Mouse (Mus musculus) heart, embryonic 16.5 days (tissue): ENCODE results near the gene Ubl3. TPM values are rescaled to one million over a fixed set of nuclear protein-coding genes. Genes with fewer than 3 reads are reported as not detected.

ENCODE experiments used
- ATAC-seq: fragments of 200-750 bp; cut with Nextera tagmentation; replicated peaks from 2 replicates; pipeline ENCODE4 v1.8.0; 2017; ENCODE audit warnings: moderate number of reproducible peaks; ENCODE audit not compliant: insufficient read depth, low FRiP score; ENCODE audit errors: extremely low read depth
- H3K27ac ChIP-seq: fragments of 300-500 bp; sonication (generic); 2 replicates; pipeline ENCODE4 v1.5.1; 2014; ENCODE audit warnings: mild to moderate bottlenecking, low read length, control low read depth, moderate library complexity
- H3K27me3 ChIP-seq: fragments of 300-500 bp; sonication (generic); 2 replicates; pipeline ENCODE4 v1.6.1; 2014; ENCODE audit warnings: low read length, mixed read lengths; ENCODE audit not compliant: control insufficient read depth, insufficient read depth
- H3K36me3 ChIP-seq: fragments of 300-500 bp; sonication (generic); 2 replicates; pipeline ENCODE4 v1.6.1; 2014; ENCODE audit not compliant: control insufficient read depth, insufficient read depth
- H3K4me1 ChIP-seq: fragments of 300-500 bp; sonication (generic); 2 replicates; pipeline ENCODE4 v1.6.1; 2014; ENCODE audit warnings: low read length, mixed read lengths; ENCODE audit not compliant: control insufficient read depth, insufficient read depth
- H3K4me2 ChIP-seq: fragments of 300-500 bp; sonication (generic); 2 replicates; pipeline ENCODE4 v1.6.1; 2014; ENCODE audit warnings: low read depth, mild to moderate bottlenecking, control low read depth, low read length
- H3K4me3 ChIP-seq: fragments of 300-500 bp; sonication (generic); 2 replicates; pipeline ENCODE4 v1.5.1; 2014; ENCODE audit warnings: mild to moderate bottlenecking, control low read depth, low read length
- H3K9ac ChIP-seq: fragments of 300-500 bp; sonication (generic); 2 replicates; pipeline ENCODE4 v1.6.1; 2014; ENCODE audit warnings: low read length, control low read depth
- H3K9me3 ChIP-seq: fragments of 300-500 bp; sonication (generic); replicated peaks from 2 replicates; pipeline ENCODE4 v1.6.1; 2016; ENCODE audit warnings: low read length; ENCODE audit not compliant: control insufficient read depth
- WGBS: fragments of 180-500 bp; shearing (Covaris S2); extraction: QIAGEN DNeasy Blood & Tissue Kit; methylation state at CpG from one replicate; pipeline ENCODE4 v1.1.7; 2014; 5-methylcytosine and 5-hydroxymethylcytosine counted together
- polyA plus RNA-seq: library from polyadenylated mRNA; unstranded; fragments of >200 nt; fragmentation: Nextera tagmentation; extraction: Ambion mirVana; gene quantifications from 2 replicates; pipeline ENCODE4 v1.2.1, GENCODE M21; 2015

The Ubl3 gene
- polyA plus RNA-seq, 1 experiment from 2014 or later: 70.9 TPM

GRCm38 (mm10) chr5:148526631-148527030 lies 26.0 kb downstream of the Ubl3 start:
- Histone ChIP-seq H3K9me3 (no peaks in the 10 kb centered on the region), H3K27me3 (no peaks in the 10 kb centered on the region), H3K4me3 (no peak overlapping the region), H3K4me1 (peaks cover 16% of the 10 kb centered on the region), H3K9ac (no peak overlapping the region), H3K36me3 (no peaks in the 10 kb centered on the region), H3K4me2 (no peak overlapping the region), H3K27ac (no peak overlapping the region)
- WGBS: 84% methylated on average over 8 of the region's 8 CpGs
- ATAC-seq: no peak

- no peak for ATAC-seq
These were observed 29.2 kb downstream of the Ubl3 start for GRCm38 (mm10) chr5:148523202-148523971.

GRCm38 (mm10) chr5:148522378-148522777 lies 30.2 kb downstream of the Ubl3 start:
- no peak overlapping the region for H3K9ac ChIP-seq
- no peaks in the 10 kb centered on the region for H3K36me3 ChIP-seq
- H3K4me1 ChIP-seq: peaks cover 18% of the 10 kb centered on the region
- no peaks in the 10 kb centered on the region for H3K27me3 ChIP-seq
- H3K4me2 ChIP-seq: no peak overlapping the region
- no peak overlapping the region for H3K4me3 ChIP-seq
- no peak overlapping the region for H3K27ac ChIP-seq
- ATAC-seq: no peak
- H3K9me3 ChIP-seq: no peaks in the 10 kb centered on the region
- WGBS: 87% methylated on average over 3 of the region's 3 CpGs

More at GRCm38 (mm10) chr5:148523202-148523971, 29.2 kb downstream of the Ubl3 start:
- 78% methylated on average over 5 of the region's 5 CpGs for WGBS
- Histone ChIP-seq H3K36me3 (no peaks in the 10 kb centered on the region), H3K27ac (no peak overlapping the region), H3K9me3 (no peaks in the 10 kb centered on the region), H3K27me3 (no peaks in the 10 kb centered on the region), H3K9ac (no peak overlapping the region), H3K4me3 (no peak overlapping the region), H3K4me1 (peaks cover 27% of the 10 kb centered on the region), H3K4me2 (no peak overlapping the region)

- peaks cover 14% of the 10 kb centered on the region for H3K4me1 ChIP-seq
- no peak overlapping the region for H3K4me2 ChIP-seq
- no peak overlapping the region for H3K9ac ChIP-seq
- no peaks in the 10 kb centered on the region for H3K9me3 ChIP-seq
- 52% methylated on average over 4 of the region's 4 CpGs for WGBS
- no peak overlapping the region for H3K27ac ChIP-seq
- no peak for ATAC-seq
- no peaks in the 10 kb centered on the region for H3K36me3 ChIP-seq
- no peaks in the 10 kb centered on the region for H3K27me3 ChIP-seq
- no peak overlapping the region for H3K4me3 ChIP-seq
These were observed 35.1 kb downstream of the Ubl3 start for GRCm38 (mm10) chr5:148517445-148517844.

- no peak overlapping the region for H3K4me2 ChIP-seq
- H3K27me3 ChIP-seq: no peaks in the 10 kb centered on the region
- no peaks in the 10 kb centered on the region for H3K9me3 ChIP-seq
- no peak for ATAC-seq
- 76% methylated on average over 5 of the region's 5 CpGs for WGBS
- no peak overlapping the region for H3K27ac ChIP-seq
- H3K4me1 ChIP-seq: peaks cover 6% of the 10 kb centered on the region; the same call in 1 of the 2 replicates
- H3K9ac ChIP-seq: no peak overlapping the region
- H3K4me3 ChIP-seq: no peak overlapping the region
- H3K36me3 ChIP-seq: peaks cover 16% of the 10 kb centered on the region
These were observed 40.4 kb downstream of the Ubl3 start for GRCm38 (mm10) chr5:148512042-148512640.

- Histone ChIP-seq H3K9ac (no peak overlapping the region), H3K4me2 (no peak overlapping the region), H3K27ac (no peak overlapping the region), H3K27me3 (no peaks in the 10 kb centered on the region), H3K9me3 (no peaks in the 10 kb centered on the region), H3K4me3 (no peak overlapping the region), H3K36me3 (peaks cover 34% of the 10 kb centered on the region), H3K4me1 (peaks cover 6% of the 10 kb centered on the region; the same call in 1 of the 2 replicates)
- ATAC-seq: no peak
- 76% methylated on average over 2 of the region's 2 CpGs for WGBS
These were observed 42.3 kb downstream of the Ubl3 start for GRCm38 (mm10) chr5:148510265-148510664.

- Histone ChIP-seq H3K4me3 (no peak overlapping the region), H3K27me3 (no peaks in the 10 kb centered on the region), H3K9me3 (no peaks in the 10 kb centered on the region), H3K27ac (no peak overlapping the region), H3K36me3 (peaks cover 35% of the 10 kb centered on the region), H3K4me1 (peaks cover 6% of the 10 kb centered on the region; the same call in 1 of the 2 replicates), H3K4me2 (no peak overlapping the region), H3K9ac (no peak overlapping the region)
- 70% methylated on average over 7 of the region's 7 CpGs for WGBS
- ATAC-seq: no peak
These were observed 42.9 kb downstream of the Ubl3 start for GRCm38 (mm10) chr5:148509731-148510130.

GRCm38 (mm10) chr5:148508901-148509604 lies 43.5 kb downstream of the Ubl3 start:
- Histone ChIP-seq H3K9ac (no peak overlapping the region), H3K4me2 (no peak overlapping the region), H3K4me3 (no peak overlapping the region), H3K36me3 (peaks cover 35% of the 10 kb centered on the region), H3K4me1 (peaks cover 6% of the 10 kb centered on the region; the same call in 1 of the 2 replicates), H3K27me3 (no peaks in the 10 kb centered on the region), H3K9me3 (no peaks in the 10 kb centered on the region), H3K27ac (no peak overlapping the region)
- ATAC-seq: no peak
- 80% methylated on average over 11 of the region's 11 CpGs for WGBS

- Histone ChIP-seq H3K4me3 (no peak overlapping the region), H3K9me3 (no peaks in the 10 kb centered on the region), H3K27ac (no peak overlapping the region), H3K36me3 (peaks cover 32% of the 10 kb centered on the region), H3K9ac (no peak overlapping the region), H3K4me1 (no peaks in the 10 kb centered on the region), H3K4me2 (no peak overlapping the region), H3K27me3 (no peaks in the 10 kb centered on the region)
- ATAC-seq: no peak
- WGBS: 89% methylated on average over 17 of the region's 17 CpGs
These were observed 47.2 kb downstream of the Ubl3 start for GRCm38 (mm10) chr5:148505381-148505780.
